Mouse (Mus musculus): ENCODE data around the gene Olfr1281. TPM values are rescaled to one million over a fixed set of nuclear protein-coding genes. Genes with fewer than 3 reads are reported as not detected.

Gene Olfr1281
- polyA plus RNA-seq (2017; shearing (Covaris generic)): not detected

GRCm38 (mm10) chr2:111326220-111326619 lies at the start of gene Olfr1281:
Olfr1281 (plus strand) TSS chr2:111326520.

GRCm38 (mm10) chr2:111289836-111290235 lies 36.5 kb upstream of the Olfr1281 start, which contains the start of gene Olfr1278:
Olfr1278 (plus strand) TSS chr2:111290136.

GRCm38 (mm10) chr2:111300374-111300773 lies 25.9 kb upstream of the Olfr1281 start, which contains the start of gene Olfr1279:
Olfr1279 (plus strand) TSS chr2:111300635.

GRCm38 (mm10) chr2:111313717-111314116 lies 12.6 kb upstream of the Olfr1281 start, which contains the start of gene Olfr1280:
Olfr1280 (plus strand) TSS chr2:111314017.

GRCm38 (mm10) chr2:111335976-111336375 lies 9.7 kb downstream of the Olfr1281 start, which contains the start of gene Olfr1282:
Olfr1282 (minus strand) TSS chr2:111336076.

GRCm38 (mm10) chr2:111366490-111366889 lies 40.2 kb downstream of the Olfr1281 start, which contains the start of gene Olfr1283:
Olfr1283 (plus strand) TSS chr2:111366790.

GRCm38 (mm10) chr2:111375222-111375621 lies 48.9 kb downstream of the Olfr1281 start, which contains the start of gene Olfr1284:
Olfr1284 (plus strand) TSS chr2:111375522.

Other genes starting within 250 kb of the Olfr1281 start
- not detected for gene Gm13941, start 220.5 kb upstream of the Olfr1281 start, polyA plus RNA-seq (2017; shearing (Covaris generic))
- not detected for gene Gm15130, start 173.6 kb upstream of the Olfr1281 start, polyA plus RNA-seq (2017; shearing (Covaris generic))
- gene 4930430A15Rik, start 96.9 kb upstream of the Olfr1281 start, polyA plus RNA-seq (2017; shearing (Covaris generic)): under 1 TPM in 1 of 2 experiments, not detected in 1; 0.42 TPM
- not detected for gene Olfr1275, start 91.2 kb upstream of the Olfr1281 start, polyA plus RNA-seq (2017; shearing (Covaris generic))
- not detected for gene Olfr1276, start 72.0 kb upstream of the Olfr1281 start, polyA plus RNA-seq (2017; shearing (Covaris generic))
- under 1 TPM in 1 of 2 experiments, not detected in 1; 0.04 TPM for gene Olfr1277, start 52.4 kb upstream of the Olfr1281 start, polyA plus RNA-seq (2017; shearing (Covaris generic))
- not detected for gene Olfr1278, start 36.4 kb upstream of the Olfr1281 start, polyA plus RNA-seq (2017; shearing (Covaris generic))
- gene Olfr1279, start 25.9 kb upstream of the Olfr1281 start, polyA plus RNA-seq (2017; shearing (Covaris generic)): not detected
- gene Olfr1280, start 12.5 kb upstream of the Olfr1281 start, polyA plus RNA-seq (2017; shearing (Covaris generic)): not detected
- not detected for gene Olfr1282, start 9.6 kb downstream of the Olfr1281 start, polyA plus RNA-seq (2017; shearing (Covaris generic))
- gene Olfr1283, start 40.3 kb downstream of the Olfr1281 start, polyA plus RNA-seq (2017; shearing (Covaris generic)): not detected
- not detected for gene Olfr1284, start 49.0 kb downstream of the Olfr1281 start, polyA plus RNA-seq (2017; shearing (Covaris generic))
- gene Olfr1286, start 96.6 kb downstream of the Olfr1281 start, polyA plus RNA-seq (2017; shearing (Covaris generic)): not detected
- gene Olfr1287, start 122.6 kb downstream of the Olfr1281 start, polyA plus RNA-seq (2017; shearing (Covaris generic)): not detected
- not detected for gene Olfr1288, start 147.6 kb downstream of the Olfr1281 start, polyA plus RNA-seq (2017; shearing (Covaris generic))
- not detected for gene Olfr1289, start 154.3 kb downstream of the Olfr1281 start, polyA plus RNA-seq (2017; shearing (Covaris generic))
- not detected for gene Olfr1290, start 167.3 kb downstream of the Olfr1281 start, polyA plus RNA-seq (2017; shearing (Covaris generic))
- under 1 TPM; 0.31 to 0.67 TPM for gene Olfr1291-ps1, start 170.7 kb downstream of the Olfr1281 start, polyA plus RNA-seq (2017; shearing (Covaris generic))
- under 1 TPM in 1 of 2 experiments, not detected in 1; 0.17 TPM for gene Olfr1293-ps, start 198.7 kb downstream of the Olfr1281 start, polyA plus RNA-seq (2017; shearing (Covaris generic))
- gene Olfr1294, start 213.8 kb downstream of the Olfr1281 start, polyA plus RNA-seq (2017; shearing (Covaris generic)): not detected
- not detected for gene Olfr1295, start 243.2 kb downstream of the Olfr1281 start, polyA plus RNA-seq (2017; shearing (Covaris generic))

Measured in inflammation-experienced regulatory T-cells (primary cell).